Mouse (Mus musculus) right cerebral cortex, adult 18-20 months (tissue): ENCODE results near the gene Ak9.
"Not testable (repeated sequence)": the region's sequence is repeated elsewhere in the genome, so short reads cannot be mapped to it uniquely, and the experiment has no call there.

ENCODE experiments used
- DNase-seq: peaks from one replicate; pipeline ENCODE4 v3.0.0; 2022; ENCODE audit warnings: mixed read lengths

Gene Ak9

DNA sequence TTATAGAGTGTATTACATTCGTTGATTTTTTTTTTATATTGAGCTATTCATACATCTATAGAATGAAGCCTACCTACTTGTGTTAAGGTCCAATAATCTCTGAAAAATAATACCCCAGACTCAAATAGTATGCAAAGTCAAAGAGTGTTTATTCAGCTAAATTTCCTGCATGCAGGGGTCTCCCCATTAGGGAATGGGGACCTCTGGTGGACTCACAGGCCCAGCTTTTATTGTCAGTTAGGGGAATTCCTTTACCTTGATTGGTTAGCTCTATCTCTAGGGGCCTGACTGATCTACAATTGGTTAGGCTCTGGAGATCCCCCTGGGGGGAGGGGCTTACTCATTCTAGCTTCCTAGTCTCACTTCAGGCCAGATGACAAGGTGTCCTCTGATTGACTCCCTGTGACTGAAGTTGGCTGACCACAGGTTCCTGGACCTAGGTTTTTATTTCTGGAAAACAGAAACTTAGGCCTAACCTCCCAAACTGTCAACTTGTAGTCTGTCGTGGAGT, 28.8 kb downstream of the Ak9 start:
- DNase-seq = no peak

DNA sequence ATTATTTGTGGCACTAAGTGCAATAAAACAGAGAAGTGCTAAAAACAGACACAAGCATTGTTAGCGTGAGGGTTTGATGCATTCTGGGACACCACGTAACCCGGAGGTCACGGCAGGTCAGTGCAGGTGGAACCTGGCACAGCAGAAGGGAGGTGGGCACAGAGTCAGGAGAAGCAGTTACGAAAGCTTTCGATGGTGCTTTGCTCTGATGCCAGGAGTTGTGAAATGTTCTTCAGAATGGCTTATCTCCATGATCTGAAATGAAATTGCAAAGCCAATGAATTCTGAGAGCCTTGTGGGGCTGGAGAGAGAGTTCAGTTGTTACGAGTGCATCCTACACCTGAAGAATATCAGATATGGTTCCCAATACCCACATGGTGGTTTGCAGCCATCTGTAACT, 37.6 kb downstream of the Ak9 start:
- DNase-seq = no peak

DNA sequence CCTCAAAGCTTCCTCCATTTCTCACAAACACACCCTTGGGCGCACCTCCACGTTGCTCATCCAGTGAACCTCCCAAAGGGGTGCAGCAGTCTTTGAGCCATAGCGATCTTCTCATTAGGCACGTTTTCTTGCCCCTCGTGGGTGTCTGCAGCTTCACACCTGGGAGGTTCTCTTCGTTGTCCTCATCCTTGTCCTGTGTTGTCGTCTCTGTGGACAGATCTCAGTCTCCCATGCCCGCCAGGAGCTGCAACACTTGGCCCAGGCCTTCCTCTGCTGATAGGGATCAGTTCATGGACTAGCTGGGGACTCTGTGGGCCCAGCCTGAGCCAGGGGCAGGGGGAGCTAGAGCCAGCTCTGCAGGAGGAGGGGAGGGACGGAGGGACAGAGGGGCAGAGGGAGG, 61.3 kb downstream of the Ak9 start:
- DNase-seq = no peak

DNA sequence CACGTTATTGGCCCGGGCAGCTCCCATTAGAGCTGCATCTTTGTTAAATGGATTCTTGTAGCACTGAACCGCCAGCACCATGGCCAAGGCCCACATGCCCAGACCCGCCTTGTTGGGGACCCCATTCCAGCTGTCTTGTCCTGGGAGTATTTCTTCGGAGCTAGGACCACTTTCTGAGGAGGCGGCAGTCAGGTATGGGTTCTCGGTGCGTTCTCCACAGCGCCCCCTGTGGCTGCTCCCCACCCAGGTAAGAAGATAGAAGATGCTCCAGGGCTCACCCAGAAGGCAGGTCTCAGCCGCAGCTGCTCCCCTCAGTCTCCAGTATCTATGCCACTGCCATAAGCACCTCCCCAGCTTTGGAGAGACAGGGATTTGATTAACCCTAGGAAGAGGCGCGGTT, 76.7 kb downstream of the Ak9 start:
- no peak for DNase-seq

DNA sequence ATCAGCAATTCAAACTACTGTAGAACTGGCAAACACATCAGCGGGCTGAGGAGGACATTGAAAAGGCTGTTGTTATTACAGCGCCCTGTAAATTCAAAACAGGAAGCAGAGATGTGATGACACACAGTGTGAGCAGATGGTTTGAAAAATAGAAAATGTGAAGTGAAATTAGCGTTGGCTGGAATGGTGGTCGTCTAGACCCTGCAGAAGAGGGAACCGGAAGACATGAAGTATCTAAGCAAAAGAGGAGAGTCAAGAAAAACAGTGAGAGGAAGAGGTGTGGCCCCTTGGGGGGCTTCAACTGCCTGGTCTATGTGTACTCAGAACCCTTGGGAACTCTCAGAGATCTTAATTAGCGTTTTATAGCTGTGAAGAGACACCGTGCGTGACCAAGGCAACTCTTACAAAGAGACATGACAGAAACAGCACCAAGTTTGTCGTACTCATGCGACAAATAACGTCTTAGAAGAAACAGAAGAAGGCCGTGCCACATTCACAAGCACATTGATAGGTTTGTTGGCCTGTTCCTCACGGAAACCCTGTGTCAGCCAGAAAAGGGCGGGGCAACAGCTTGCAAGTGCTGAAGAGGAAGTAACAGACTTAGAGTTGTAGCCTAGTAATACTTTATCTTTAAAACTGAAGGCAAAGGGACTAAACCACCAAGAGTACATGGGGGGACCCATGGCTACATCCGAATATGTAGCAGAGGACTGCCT, 81.9 kb downstream of the Ak9 start:
- no peak for DNase-seq

DNA sequence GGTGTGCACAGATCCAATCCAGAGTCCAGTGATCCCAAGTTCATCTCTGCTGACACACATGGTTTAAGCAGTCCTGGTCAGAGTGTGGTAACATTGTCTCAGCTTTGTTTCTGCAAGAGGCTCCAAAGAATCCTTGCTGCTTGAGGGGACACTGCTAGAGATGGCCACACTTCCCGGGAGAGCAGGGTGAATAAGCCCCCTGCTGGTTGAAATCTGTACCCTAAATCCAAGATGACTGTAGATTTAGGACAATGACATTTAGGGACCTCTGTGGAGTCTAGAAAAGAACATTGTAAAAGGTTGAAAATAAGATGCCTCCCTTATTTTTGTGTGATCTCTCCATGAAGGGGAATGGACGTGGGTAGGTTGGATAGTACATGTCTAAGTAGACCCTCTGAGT, 89.8 kb downstream of the Ak9 start:
- no peak for DNase-seq

DNA sequence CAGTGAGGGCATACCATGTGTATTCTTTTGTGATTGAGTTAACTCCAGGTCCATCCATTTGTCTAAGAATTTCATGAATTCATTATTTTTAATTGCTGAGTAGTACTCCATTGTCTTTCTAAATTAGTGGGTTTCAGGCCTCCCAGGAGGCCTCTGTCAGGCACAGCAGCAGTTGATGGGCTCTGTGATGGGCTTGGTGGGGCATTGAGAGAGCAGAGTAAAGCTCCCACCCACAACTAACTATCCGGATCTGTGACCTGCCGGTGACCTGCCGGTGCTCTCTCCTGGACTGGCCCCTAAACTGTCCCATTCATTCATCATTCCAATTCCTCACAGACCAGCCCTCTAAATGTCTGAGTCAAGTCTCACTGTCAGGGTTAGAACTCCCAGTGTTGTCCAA, 97.3 kb downstream of the Ak9 start:
- no peak for DNase-seq

DNA sequence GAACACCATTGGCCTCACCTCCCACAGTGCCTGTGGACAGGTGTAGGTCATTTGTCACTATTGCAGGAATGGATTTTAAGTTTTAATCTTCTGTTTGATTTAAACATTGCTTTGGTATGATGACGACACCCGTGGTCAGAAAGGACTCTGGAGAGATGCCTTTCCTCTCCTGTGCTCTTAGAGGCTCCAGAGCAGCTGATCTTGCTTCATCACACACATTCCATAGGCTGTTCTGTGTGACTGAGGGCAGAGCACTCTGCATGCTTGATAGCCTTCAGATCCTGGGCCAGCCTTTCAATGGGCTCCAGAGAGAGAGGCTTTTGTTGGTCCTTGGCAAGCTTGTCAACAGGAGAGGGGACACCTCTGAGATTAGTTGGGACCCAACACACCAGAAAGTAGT, 99.6 kb downstream of the Ak9 start:
- no peak for DNase-seq

DNA sequence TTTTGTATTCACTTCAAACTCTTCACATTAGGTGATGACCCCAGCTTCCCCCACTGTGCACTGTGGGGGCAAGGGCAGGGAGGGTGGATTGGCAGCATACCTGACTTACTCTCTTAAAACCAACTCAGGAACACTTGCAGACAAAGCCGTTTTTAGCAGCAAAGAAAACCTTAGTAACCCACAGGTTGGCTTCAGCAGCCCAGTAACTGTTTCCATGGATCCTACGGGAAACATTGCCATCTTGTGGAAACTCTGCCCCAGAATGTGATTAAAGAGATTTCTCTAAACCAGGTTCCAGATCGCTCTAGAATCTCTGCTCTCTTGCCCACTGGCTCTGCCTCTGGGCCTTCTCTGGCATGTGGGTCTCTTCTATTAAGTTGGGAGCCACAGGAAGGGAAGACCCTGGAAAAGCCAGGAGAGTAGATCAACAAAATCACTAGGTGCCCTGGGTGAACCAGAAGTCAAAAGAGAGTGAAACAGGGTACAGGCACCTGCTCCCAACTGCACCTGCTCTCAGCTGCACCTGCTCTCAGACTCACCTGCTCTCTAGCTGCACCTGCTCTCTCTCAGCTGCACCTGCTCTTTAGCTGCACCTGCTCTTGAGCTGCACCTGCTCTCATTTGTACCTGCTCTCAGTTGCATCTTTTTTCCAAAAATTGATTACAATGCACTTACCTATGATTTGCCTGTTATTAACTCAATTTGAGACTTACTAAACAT, 100.3 kb downstream of the Ak9 start:
- peak; percentile 6 for DNase-seq

DNA sequence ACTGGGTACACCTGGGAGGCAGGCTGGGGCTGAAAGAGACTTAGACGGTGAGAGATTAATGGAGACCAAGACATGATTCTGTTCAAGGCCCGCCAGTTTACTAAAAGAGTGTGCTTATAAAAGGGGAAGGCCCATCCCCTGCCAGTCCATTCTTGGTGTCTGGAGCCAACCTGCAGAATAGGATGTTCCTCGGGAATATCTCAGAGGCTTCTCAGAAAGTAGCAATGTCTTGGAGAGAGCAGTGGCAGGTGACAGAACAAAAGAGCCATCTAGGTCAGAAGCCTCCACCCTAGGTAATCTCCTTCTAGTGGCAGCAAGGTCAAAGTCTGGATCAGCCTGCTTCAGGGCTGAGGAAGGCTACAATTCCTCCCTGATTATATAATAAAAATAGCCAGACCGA, 106.4 kb downstream of the Ak9 start:
- not testable (repeated sequence) for DNase-seq

DNA sequence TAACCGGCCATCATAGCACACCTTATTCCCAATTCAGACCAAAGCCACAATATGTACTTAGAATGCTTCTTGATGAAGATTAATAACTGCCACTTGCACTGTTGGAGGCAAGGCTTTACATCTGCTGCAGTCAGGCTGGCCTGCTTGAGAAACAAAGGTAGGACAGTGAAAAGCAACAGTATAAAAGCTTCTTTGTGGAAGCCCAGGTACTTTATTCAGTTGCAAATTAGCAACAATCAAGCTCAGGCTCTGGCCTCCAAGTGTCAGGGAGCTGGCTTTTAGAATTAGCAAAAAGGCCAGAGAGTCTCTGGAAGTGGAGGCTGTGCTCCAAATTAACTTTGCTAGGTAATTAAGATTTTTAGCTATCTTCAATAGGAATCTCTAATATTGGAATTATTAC, 107.0 kb downstream of the Ak9 start:
- not testable (repeated sequence) for DNase-seq

DNA sequence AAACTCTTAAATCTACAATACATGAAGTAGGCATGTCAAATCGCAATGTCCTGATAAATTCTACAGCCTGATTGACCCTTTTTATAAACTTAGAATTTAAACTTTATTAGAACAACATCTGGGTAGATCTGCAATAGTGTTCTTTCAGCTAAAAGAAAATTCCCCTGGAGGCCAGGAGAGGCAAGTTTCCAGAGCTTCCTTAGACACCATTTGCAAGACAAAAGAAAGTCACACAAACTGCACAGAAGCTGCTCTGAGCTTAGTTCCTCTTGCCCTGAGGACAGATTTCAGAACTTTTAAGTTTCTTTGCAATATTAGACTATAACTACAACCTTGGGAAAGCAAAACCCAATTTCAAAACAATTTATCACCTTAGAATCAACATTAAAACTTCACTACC, 109.7 kb downstream of the Ak9 start:
- DNase-seq = not testable (repeated sequence)

DNA sequence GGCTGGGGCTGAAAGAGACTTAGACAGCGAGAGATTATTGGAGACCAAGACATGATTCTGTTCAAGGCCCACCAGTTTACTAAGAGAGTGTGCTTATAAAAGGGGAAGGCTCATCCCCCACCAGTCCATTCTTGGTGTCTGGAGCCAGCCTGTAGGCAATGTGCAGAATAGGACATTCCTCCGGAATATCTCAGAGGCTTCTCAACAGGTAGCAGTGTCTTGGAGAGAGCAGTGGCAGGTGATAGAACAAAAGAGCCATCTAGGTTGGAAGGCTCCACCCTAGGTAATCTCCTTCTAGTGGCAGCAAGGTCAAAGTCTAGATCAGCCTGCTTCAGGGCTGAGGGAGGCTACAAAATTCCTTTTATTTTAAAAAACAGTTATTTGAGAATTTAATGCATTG, 111.6 kb downstream of the Ak9 start:
- not testable (repeated sequence) for DNase-seq

DNA sequence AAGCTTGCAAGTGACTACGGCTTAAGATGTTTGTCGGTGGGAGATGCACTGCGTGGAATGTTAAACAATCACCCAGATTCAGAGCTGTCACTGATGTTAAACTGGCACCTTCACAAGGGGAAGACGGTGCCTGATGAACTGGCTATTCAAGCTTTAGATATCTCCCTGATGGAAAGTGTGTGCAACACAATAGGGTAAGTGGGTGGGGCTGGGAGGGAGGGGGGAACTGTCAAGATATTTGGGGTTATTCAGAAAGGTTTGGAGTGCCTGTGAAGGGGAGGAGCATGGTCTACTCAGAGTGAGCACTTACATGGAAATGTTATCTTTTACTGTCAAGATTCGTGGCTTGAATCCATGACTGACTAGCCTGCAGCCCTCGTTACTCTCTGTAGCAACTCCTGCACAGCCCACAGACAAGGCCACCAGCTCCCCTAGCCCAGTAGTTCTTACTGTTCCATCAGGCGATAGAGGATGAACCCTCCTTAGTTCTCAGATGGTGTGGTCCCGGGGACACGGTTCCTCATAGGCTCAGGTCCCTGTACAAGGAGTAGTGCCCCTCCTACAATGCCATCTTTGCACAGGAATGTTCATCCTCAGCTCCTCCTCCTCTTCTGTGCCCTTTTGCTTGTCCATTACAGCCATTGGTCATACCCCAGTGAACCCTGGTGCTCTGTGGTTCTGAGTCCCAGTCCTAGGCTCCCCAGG, 116.9 kb downstream of the Ak9 start:
- no peak for DNase-seq

DNA sequence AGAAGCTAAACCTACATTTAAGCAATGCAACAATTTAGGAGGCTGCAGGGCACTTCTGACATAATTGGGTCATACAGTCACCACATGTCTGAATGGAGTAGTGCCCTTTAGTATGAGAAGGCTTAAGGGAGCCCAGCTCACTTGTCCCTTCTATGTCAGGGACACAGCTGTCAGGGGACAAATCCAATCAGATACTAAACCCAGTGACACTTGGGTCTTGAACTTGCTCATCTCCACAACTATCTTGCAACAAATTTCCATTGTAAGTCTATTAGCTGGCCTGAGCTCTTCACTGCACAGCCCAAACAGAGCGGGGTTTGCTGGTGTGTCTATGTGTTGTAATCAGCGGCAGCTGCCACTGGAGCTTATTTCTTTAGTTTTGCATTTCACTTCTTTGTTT, 119.9 kb downstream of the Ak9 start:
- no peak for DNase-seq

DNA sequence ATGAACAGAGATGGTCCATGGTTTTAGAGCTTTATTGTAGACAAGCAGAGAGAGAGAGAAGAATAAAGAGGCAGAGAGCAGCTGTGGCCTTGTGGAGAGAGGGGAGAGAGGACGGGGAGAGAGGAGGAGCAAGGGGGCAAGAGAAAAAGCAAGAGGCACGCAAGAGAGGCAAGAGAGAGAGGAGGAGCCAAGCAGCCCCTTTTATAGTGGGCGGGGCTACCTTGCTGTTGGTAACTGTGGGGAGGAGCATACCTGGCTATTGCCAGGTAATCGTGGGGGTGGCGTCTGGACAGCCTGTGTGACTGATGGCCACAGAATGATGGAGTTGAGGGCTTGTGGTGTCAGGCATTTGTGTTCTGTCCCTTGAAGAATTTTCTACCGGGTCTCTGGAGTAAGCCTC, 122.6 kb downstream of the Ak9 start:
- no peak for DNase-seq

DNA sequence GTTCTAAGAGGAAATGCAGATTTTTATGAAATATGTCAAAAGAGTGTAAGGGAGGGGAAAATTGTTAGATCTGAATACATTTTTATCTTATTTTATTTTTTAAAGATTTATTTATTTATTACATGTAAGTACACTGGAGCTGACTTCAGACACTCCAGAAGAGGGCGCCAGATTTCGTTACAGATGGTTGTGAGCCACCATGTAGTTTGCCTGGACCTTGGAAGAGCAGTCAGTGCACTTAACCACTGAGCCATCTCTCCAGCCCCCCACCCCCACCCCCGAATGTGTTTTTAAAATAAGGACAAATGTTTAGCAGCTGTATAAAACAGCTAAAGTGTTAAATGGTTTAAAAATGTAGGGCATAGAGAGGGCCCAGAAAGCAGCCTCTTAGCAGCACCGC, 130.8 kb downstream of the Ak9 start:
- peak; percentile 49 for DNase-seq

DNA sequence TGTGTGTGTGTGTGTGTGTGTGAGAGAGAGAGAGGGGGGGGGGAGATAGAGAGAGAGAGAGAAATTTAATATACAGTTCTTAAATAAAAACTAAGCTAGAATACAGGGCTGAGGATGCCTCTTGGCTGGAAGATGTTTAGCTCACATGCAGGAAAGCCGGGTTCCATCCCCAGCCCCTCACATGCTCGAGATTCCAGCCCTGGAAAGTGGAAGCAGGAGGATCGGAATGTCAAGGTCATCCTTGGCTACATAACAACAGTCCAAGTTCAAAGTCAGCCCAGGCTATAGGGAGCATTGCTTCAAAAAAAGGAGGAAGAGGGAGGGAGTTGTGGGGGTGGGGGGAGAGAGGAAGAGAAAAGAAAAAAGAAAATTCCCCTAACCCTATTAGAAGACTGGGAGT, 131.4 kb downstream of the Ak9 start:
- no peak for DNase-seq

DNA sequence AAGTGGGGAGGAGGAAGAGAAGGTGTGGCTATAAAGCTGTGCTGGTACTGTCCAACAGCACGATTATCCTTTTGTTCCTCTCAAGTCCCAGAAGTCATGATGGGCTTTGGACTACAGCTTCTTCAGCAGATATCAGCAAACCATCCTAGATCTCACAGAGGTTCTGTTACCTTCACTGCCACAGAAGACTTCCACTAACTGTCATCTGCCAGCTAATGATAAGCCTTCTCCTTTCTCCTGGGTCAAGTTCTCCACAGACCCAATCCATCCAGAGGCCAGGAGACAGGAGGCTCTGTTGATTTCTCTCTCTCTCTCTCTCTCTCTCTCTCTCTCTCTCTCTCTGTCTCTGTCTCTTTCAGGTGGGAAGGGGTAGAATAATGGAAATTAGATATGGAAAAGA, 144.4 kb downstream of the Ak9 start:
- DNase-seq = no peak

DNA sequence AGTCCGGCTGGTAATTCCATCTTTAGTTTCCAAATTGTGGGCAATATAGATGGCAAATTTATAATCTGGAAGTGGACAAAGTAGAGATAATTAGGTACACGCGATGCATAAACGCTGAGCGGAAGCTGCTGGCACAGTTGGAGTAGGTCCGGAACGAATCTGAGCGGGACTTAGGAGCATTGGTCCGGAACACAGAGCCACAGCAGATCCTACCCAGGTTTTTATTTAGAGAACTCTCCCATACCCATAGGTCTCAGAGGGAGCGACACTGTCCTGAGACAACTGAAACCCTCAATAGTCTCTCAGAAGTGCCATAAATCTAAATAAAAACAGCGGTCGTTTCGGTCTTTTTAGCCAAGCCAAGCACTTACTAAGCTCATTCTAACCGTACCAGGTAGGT, 145.9 kb downstream of the Ak9 start:
- DNase-seq = peak; percentile 38

DNA sequence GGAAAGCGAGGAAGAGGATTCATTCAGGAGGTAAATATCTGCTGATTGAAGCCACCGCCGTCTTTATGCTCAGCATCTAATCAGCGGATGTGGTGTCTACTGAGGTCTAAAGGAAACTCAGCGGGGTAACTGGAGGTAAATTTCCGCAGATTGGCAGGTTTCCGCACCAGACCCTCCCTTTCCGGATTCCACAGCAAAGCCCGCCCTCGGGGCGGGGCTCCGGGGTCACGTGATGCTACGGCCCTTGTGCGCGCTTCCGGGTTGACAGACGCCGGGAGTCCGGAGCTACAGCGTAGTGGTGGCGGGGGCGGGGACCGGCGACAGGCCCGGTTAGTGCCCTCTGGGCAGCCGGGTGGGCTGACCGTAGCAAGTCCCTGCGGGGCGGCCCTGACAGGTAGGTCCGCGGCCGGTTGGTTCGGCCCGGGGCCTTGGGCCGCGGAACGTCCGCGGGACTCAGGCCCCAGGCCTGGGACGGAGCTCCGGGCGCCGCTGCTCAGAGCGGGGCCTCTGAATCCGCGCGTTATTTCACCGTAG, 146.4 kb downstream of the Ak9 start, which contains the start of gene Zbtb24:
TSS of gene Zbtb24 (plus strand) at position 247 of the 534 bp plus-strand sequence.
- peak; percentile 95 for DNase-seq

DNA sequence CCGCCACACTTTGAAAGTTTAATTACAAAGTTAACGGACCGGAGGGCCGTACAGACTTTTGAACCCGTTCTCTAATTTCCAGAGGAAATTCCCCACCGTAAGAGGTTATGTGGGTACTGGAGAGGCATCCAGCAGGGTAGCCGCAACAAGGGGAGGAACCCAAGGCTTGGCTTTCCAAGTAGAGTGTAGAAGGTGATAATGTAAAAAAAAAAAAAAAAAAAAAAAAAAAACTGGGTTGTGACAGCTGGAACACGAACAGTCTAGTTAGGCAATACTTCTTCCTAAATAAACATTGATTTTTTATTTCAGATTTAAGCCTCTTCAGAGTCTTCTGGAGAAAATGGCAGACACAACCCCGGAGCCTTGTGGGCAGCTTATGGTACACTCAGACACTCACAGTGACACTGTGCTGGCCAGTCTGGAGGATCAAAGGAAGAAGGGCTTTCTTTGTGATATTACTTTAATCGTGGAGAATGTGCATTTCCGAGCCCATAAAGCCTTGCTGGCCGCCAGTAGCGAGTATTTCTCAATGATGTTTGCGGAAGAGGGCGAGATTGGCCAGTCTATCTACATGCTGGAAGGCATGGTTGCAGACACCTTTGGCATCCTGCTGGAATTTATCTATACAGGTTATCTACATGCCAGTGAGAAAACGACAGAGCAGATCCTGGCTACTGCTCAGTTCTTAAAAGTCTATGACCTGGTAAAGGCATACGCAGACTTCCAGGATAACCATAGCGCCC, 147.2 kb downstream of the Ak9 start:
- DNase-seq = no peak

DNA sequence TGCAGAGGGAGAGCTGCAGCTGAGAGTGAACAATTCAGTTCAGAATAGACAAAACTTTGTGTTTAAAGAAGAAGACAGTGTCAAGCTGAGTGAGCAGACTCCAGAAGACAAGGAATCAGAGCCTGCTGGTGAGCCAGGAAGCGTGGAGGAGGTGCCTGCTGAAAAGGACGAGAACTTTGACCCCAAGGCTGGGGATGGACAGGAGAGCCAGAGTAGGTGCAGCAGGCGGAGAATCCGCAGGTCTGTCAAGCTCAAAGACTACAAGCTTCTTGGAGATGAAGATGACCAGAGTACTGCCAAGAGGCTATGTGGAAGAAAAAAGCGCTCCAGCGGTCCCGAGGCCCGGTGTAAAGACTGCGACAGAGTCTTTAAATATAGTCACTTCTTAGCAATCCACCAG, 147.9 kb downstream of the Ak9 start:
- DNase-seq = no peak
